Mouse (Mus musculus) adipose tissue, adult 10 weeks (tissue): Measurements from ENCODE around the gene Prl8a2. TPM values are rescaled to one million over a fixed set of nuclear protein-coding genes. Genes with fewer than 3 reads are reported as not detected.

Experiments
- polyA plus RNA-seq: library from polyadenylated mRNA; stranded (reverse); fragments of 350-450 nt; fragmentation: Illumina TruSeq; extraction: RNeasy Lipid Tissue Mini Kit (QIAGEN cat#74804); gene quantifications from one replicate; pipeline ENCODE4 v1.2.3, GENCODE M21; 2014; ENCODE audit warnings: low read depth, low replicate concordance

Gene Prl8a2
- polyA plus RNA-seq, result not detected

GRCm38 (mm10) chr13:27345373-27345772 is at the start of gene Prl8a2:
Prl8a2 (plus strand) TSS chr13:27345673.

GRCm38 (mm10) chr13:27312334-27313225 is 32.9 kb upstream of the Prl8a2 start, which contains the start of gene Prl6a1:
Prl6a1 (plus strand) TSS chr13:27312627.

GRCm38 (mm10) chr13:27390746-27391145 is 45.3 kb downstream of the Prl8a2 start, which contains the start of gene Prl2b1:
Prl2b1 (minus strand) TSS chr13:27390846.

Other genes starting within 250 kb of the Prl8a2 start
- gene Prl3d2, start 224.0 kb upstream of the Prl8a2 start, polyA plus RNA-seq, result not detected
- gene Prl3d3, start 188.9 kb upstream of the Prl8a2 start, polyA plus RNA-seq, result not detected
- not detected for gene Prl3c1, start 149.0 kb upstream of the Prl8a2 start, polyA plus RNA-seq
- not detected for gene Prl3b1, start 103.8 kb upstream of the Prl8a2 start, polyA plus RNA-seq
- gene Prl3a1, start 86.2 kb upstream of the Prl8a2 start, polyA plus RNA-seq, result not detected
- gene Prl6a1, start 33.0 kb upstream of the Prl8a2 start, polyA plus RNA-seq, result not detected
- not detected for gene Prl2b1, start 45.2 kb downstream of the Prl8a2 start, polyA plus RNA-seq
- gene Prl8a6, start 93.0 kb downstream of the Prl8a2 start, polyA plus RNA-seq, result not detected
- gene Prl8a8, start 167.5 kb downstream of the Prl8a2 start, polyA plus RNA-seq, result not detected
- gene Prl8a9, start 218.9 kb downstream of the Prl8a2 start, polyA plus RNA-seq, result not detected
- not detected for gene Prl8a1, start 236.5 kb downstream of the Prl8a2 start, polyA plus RNA-seq